In genomic region chr13:43778971-43779370, GRCm38 (mm10) we compare ENCODE assay signal across 24 mouse cellular contexts. TPM values are rescaled to one million over a fixed set of nuclear protein-coding genes. Genes with fewer than 3 reads are reported as not detected.
A peak's percentile ranks its signal among the peaks of the same experiment; 100 is the strongest.
DNase-seq lines count a peak whose midpoint lies in the region; ATAC-seq and TF ChIP-seq lines count a peak whose summit lies in the region.
"Had no signal": no experiment of that assay in that cellular context is flagged by ENCODE, and none has a peak within 500 bp of the region (broad histone marks: within the 10 kb centered on the region; RNA-seq: fewer than 3 reads in every experiment).

No protein-coding gene starts in this region.

- TF ChIP-seq POLR2A in bone marrow macrophage, adult 2 months (IDR thresholded peaks at IDR 0.05; ENCODE audit: borderline replicate concordance, low read depth, low read length) = no peak

- H3K4me3 ChIP-seq in bone marrow macrophage, adult 2 months (ENCODE audit: insufficient read depth, low read length) = no peak overlapping the region
- H3K4me3 ChIP-seq: embryonic facial prominence, embryonic 12.5 days; heart, embryonic 10.5 days; heart, embryonic 15.5 days; hindbrain, embryonic 13.5 days; layer of hippocampus, adult 2 months; liver, embryonic 12.5 days; midbrain, embryonic 13.5 days had no signal

- H3K27ac ChIP-seq in bone marrow macrophage, adult 2 months (ENCODE audit: insufficient read depth, low read depth, low read length) = peak overlapping the region; percentile 9; the same call in 1 of the 2 replicates
- H3K27ac ChIP-seq: embryonic facial prominence, embryonic 12.5 days; heart, embryonic 10.5 days; heart, embryonic 15.5 days; hindbrain, embryonic 13.5 days; layer of hippocampus, adult 2 months; liver, embryonic 12.5 days; midbrain, embryonic 13.5 days had no signal

- no peak for TF ChIP-seq CTCF in bone marrow macrophage, adult 2 months (IDR thresholded peaks at IDR 0.05; ENCODE audit: low read depth, low read length)

- peaks cover 53% of the 10 kb centered on the region for H3K4me1 ChIP-seq in bone marrow macrophage, adult 2 months (ENCODE audit: control insufficient read depth, insufficient read depth, low read length)
- H3K4me1 ChIP-seq: liver, embryonic 12.5 days had no signal

- 0 out of 2 replicates have a peak, but pooled peaks have one; percentile 18 for ATAC-seq in monocyte, adult 5-6 weeks (replicated peaks; ENCODE audit: insufficient number of reproducible peaks, low FRiP score, low TSS enrichment, poor library complexity, severe bottlenecking)
- ATAC-seq: forebrain, postnatal 0 days; intestine, postnatal 0 days; liver, embryonic 12.5 days; liver, postnatal 0 days; midbrain, embryonic 13.5 days; Patski had no signal

- DNase-seq in 416B (ENCODE audit: low read depth) = peak; percentile 15
- peak; percentile 66 for DNase-seq in CD4-positive helper T cell, adult 2 months (ENCODE audit: low read depth, low spot score)
- DNase-seq in left cerebral cortex, postnatal 4 days = no peak
- DNase-seq in ovary, postnatal 36 days (ENCODE audit: low spot score) = no peak
- no peak for DNase-seq in cerebellum, postnatal 25 days
- DNase-seq: adrenal gland, postnatal 10 days; cerebellum, adult 18-20 months; cerebellum, postnatal 14 days; forebrain, postnatal 0 days; kidney, postnatal 25 days; liver, postnatal 0 days; thymus, postnatal 4 days had no signal

- intact Hi-C loops in left cerebral cortex, postnatal 4 days (cut with DNase I) = no loop called here

RNA-seq across cellular contexts. Expression of gene Cd83, which starts 5.6 kb away (rescaled TPM):
- polyA plus RNA-seq in bone marrow macrophage, adult 2 months (2012; ENCODE audit: insufficient read depth, insufficient read length, missing spikeins) = 43.3 and 44.5 TPM in 2 replicates
- 165 to 355 TPM (median 352 TPM) in 3 replicates for total RNA-seq in monocyte, adult 5-6 weeks (2017)
- total RNA-seq in left cerebral cortex, postnatal 4 days (2021) = 1 to 10 TPM; 6.7 to 7.6 TPM
- polyA plus RNA-seq: G1E, Patski had no signal

Comparison
In these comparisons a context has a peak if more than half of its experiments do, and no peak if none do; other contexts are left out.
1. DNase-seq: peak in 416B (single experiment) and CD4-positive helper T cell, adult 2 months (single experiment); none in left cerebral cortex, postnatal 4 days (single experiment), ovary, postnatal 36 days (single experiment) and cerebellum, postnatal 25 days (0 of 2).
2. RNA of gene Cd83, which starts 5.6 kb away (total RNA-seq): 165 to 355 TPM in monocyte, adult 5-6 weeks; 6.7 to 7.6 TPM in left cerebral cortex, postnatal 4 days; every median in the first group is over 10 times any median in the second.